Mouse (Mus musculus) adrenal gland, postnatal 10 days (tissue): ENCODE results near the gene Ikzf3. TPM values are rescaled to one million over a fixed set of nuclear protein-coding genes. Genes with fewer than 3 reads are reported as not detected.

Experiments
- DNase-seq: peaks from one replicate; pipeline ENCODE4 v3.0.0; 2021; ENCODE audit warnings: mixed read lengths
- total RNA-seq, 2 experiments: library from RNA; stranded (reverse); gene quantifications; 2 replicates each; pipeline ENCODE4 v1.2.3; 2021

Gene Ikzf3
- total RNA-seq, 2 experiments from 2014 or later = 3.2 to 4.5 TPM

GRCm38 (mm10) chr11:98473916-98474479 lies 71.8 kb downstream of the Ikzf3 start:
- no peak for DNase-seq

DNA sequence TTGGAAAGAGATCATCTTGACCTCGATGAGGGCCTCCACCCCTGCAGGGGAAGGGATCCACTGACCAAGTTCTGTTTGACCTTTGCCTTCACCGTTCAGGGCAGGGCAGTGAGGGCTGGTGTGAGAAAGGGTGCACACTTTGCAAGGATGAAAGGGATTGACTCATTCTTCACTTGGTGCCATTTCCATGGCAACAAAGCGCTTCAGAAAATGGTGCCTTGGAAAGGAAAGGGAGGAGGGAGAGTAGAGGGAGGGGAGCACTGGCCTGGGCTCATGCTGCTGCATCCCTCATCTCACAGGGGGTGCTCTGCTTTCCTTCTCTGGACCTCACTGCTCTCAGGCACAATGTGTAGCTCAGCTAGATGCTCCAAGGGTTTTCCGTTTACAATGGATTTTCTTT lies 73.1 kb downstream of the Ikzf3 start:
- DNase-seq = no peak

- no peak for DNase-seq
Observed at GRCm38 (mm10) chr11:98470795-98471194, 75.0 kb downstream of the Ikzf3 start.

DNA sequence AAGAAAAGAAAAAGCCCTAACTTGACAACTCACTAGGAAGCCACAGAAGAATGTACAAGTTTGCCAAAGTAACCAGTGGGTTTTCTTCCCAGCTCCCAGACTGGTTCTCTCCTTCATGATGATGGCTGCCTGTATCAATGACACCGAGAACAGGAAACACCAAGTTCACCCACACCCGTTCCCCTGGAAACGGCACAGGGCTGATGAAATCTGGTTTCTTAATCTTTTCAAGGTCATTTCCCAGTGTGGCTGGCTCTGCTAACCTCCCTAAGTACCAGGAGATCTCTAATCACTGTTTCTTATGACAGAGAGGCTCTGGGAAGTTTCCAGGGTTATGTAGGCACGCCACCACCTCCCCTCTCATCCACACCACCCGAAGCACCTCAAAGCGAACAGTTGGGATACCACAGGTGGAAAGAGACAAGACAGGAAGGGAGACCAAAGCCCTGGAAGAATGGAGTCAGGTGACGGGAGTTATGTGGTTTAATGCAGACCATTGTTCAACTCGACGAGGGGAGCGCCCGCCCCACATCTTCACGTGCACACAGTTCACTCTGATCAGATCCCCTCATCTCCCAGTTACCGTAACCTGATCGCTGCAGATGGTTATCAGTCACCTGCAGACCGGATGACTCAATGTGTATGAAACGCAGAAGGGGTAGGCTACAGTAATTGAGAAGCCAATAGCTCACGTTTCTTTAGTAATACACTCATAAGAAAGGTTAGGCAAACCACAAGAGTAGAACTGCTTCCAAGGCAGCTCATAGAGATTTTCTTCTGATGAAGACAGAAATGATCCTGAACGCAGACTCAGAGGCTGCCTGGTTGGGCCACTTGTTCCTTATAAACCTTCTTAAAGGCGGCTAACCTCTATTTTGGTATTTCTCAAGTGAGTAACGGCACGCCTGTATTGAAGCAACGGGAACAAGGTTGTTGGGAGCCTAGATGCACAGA lies 75.8 kb downstream of the Ikzf3 start:
- DNase-seq = peak; percentile 44

DNA sequence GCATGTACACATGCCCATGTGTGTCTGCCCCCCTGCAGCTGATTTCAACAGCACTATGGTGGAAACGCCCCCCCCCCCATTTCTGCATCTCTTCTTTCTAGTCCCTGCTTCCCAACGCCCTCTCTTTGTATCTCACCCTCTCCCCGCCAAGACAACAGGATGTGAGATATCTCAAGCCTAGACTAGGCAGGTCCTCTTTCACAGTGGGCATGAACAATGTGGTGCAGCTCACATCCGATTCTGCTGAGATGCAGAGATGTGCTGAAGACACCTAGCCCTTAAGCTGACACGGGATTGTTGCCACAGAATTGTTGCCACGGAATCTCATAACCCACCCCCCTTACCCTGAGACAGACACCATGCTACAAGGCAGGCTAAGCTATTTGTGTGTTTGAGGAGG lies 81.3 kb downstream of the Ikzf3 start:
- no peak for DNase-seq

DNA sequence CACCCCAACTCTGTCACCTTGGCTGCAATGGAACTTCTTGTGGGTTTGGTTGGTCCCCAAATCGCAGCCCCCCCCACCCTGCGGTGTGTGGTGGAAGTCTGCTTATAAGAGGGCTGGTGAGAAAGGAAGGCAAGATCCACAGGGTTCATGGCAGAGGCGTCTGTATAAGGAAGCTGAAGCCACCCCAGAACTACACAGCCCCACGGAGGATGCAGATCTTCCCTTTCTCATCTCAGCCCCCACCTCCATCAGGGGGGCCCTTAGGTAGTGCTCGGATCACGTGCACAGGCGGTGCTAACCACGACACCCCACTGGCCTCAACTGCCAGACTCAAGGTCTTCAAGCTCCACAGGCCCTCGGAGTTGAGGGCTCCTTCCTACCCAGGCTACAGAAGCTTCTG lies 81.9 kb downstream of the Ikzf3 start:
- DNase-seq = no peak

DNA sequence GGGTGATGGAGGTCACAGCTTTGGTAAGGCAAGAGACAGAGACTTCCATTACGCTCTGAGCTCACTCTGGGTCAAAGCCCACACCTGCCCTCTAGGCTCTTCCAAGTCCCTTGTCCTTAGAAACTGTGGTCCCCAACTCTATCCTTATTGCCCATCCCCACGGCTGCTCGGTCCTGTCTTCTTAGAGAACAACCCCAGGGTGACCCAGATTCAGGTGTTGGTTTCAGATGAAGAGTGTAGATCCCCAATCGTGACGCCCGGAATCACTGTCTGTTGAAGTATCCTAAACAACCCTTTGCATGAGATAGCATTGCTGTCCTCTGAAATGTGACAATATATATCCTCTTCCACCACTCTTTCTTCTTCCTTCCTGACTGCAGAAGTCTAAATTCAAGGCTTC lies 83.6 kb downstream of the Ikzf3 start:
- DNase-seq = no peak

GRCm38 (mm10) chr11:98461109-98461720 lies 84.6 kb downstream of the Ikzf3 start:
- DNase-seq = no peak

DNA sequence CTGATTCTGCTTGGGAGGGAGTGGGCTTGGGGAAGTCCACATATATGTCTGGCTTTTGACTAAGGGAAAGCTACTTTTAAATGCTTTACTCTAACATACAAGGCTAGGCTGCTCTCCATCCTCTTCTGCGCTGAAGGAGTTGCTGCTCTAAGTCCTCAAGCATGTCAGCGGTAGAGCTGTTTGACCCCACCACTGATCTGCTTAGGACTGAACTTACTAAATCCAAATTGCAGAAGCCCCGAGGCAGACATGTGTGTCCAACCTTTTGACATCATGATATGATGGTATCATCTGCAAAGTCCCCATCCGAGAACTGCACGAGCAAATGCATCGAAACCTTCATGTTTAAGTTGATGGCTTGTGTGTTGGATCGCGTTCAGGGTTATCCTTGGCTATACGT lies 86.0 kb downstream of the Ikzf3 start:
- no peak for DNase-seq

GRCm38 (mm10) chr11:98459071-98459741 lies 86.6 kb downstream of the Ikzf3 start:
- DNase-seq = no peak

DNA sequence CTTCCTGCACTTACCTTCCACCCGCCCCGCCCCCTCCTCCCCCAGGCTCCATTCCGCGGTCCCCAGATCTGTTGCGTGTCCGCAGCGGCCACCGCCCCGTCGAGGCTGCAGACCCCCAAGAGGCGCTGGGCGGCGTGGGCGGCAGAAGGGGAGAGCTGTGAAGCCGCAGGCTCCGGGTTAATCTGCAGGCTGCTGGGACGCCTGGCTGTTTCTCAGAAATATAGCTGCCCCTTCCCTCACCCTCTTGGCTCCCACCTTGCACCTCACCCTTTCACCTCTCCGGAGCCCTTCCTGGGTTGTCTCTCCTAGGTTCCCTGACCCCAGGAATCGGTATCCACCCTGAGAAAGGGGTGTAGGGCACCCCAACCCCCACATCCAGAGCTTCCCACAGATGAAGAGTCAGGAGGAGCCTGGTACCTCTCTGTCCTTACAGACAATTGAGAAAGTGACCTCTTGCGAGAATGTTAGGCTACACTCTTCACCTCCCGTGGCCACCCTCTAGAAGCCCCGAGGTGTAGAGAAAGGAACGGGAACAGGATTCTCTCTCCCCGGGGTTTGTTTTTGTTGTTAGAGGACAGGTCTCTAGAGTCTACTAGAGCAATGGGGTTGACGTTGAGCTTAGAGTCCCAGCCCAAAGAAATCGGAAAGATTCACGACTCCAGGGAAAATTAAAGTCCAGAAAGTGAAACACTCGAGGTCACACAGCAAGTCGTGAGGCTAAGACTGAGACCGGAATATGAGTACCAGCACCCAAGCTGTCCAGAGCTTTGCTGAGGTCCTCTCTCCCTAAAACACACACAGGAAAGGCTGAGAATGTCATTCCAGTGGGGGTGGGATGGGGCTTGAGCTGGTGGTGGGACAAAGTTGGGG lies 87.5 kb downstream of the Ikzf3 start:
- no peak for DNase-seq

- DNase-seq = peak; percentile 93
Observed at GRCm38 (mm10) chr11:98457367-98458120, 88.3 kb downstream of the Ikzf3 start.

- no peak for DNase-seq
Observed at GRCm38 (mm10) chr11:98456945-98457344, 88.9 kb downstream of the Ikzf3 start.

GRCm38 (mm10) chr11:98456545-98456944 lies 89.3 kb downstream of the Ikzf3 start:
- DNase-seq = no peak

GRCm38 (mm10) chr11:98455484-98455883 lies 90.3 kb downstream of the Ikzf3 start:
- no peak for DNase-seq

- DNase-seq = peak; percentile 36
Observed at GRCm38 (mm10) chr11:98449921-98450771, 95.7 kb downstream of the Ikzf3 start.

- DNase-seq = no peak
Observed at GRCm38 (mm10) chr11:98449419-98449818, 96.4 kb downstream of the Ikzf3 start.

GRCm38 (mm10) chr11:98448191-98448790 lies 97.5 kb downstream of the Ikzf3 start:
- DNase-seq = no peak

DNA sequence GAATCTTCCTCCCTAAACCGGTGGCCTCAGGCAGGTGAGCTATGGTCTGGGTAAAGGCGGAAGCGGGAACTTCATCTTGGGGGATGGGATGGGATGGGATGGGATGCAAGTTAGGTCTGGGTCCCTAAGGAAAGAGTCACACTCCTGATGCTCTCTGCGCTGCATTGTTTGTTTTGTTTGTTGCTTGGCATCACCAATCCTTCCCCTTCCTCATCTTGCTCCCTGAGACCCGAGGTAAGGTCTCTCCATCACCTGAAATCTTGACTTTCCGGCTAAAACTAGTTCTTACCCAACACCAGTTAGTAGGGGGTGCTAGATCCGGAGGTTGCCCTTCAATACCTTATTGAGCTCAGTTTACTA lies 98.4 kb downstream of the Ikzf3 start:
- no peak for DNase-seq
